Mouse (Mus musculus) embryo, embryonic 11.5 days (tissue): Measurements from ENCODE around the gene Rsph14.

Experiments used
- DNase-seq: peaks from one replicate; pipeline ENCODE4 v3.0.0-alpha.2; 2012; ENCODE audit warnings: low read depth, low spot score

The Rsph14 gene

GRCm38 (mm10) chr10:74933548-74934190 lies 98.7 kb downstream of the Rsph14 start:
- no peak for DNase-seq

GRCm38 (mm10) chr10:74932487-74932886 lies 99.9 kb downstream of the Rsph14 start:
- DNase-seq, result no peak

GRCm38 (mm10) chr10:74931631-74932030 lies 100.8 kb downstream of the Rsph14 start:
- no peak for DNase-seq

- no peak for DNase-seq
These were observed 101.8 kb downstream of the Rsph14 start for GRCm38 (mm10) chr10:74930541-74930940.

GRCm38 (mm10) chr10:74929578-74929977 lies 102.8 kb downstream of the Rsph14 start:
- no peak for DNase-seq

GRCm38 (mm10) chr10:74928276-74928675 lies 104.1 kb downstream of the Rsph14 start:
- DNase-seq, result no peak

- DNase-seq, result no peak
These were observed 107.1 kb downstream of the Rsph14 start for GRCm38 (mm10) chr10:74925324-74925723.

GRCm38 (mm10) chr10:74924274-74924673 lies 108.1 kb downstream of the Rsph14 start:
- no peak for DNase-seq

GRCm38 (mm10) chr10:74922763-74923162 lies 109.6 kb downstream of the Rsph14 start:
- DNase-seq, result no peak

- no peak for DNase-seq
These were observed 110.8 kb downstream of the Rsph14 start for GRCm38 (mm10) chr10:74921614-74922013.

GRCm38 (mm10) chr10:74920853-74921567 lies 111.4 kb downstream of the Rsph14 start:
- DNase-seq, result no peak

GRCm38 (mm10) chr10:74919277-74919676 lies 113.1 kb downstream of the Rsph14 start:
- no peak for DNase-seq

GRCm38 (mm10) chr10:74908431-74908830 lies 124.0 kb downstream of the Rsph14 start:
- DNase-seq, result no peak
